Mouse (Mus musculus): ENCODE results near the gene Tmx2.
"Not testable (repeated sequence)": the region's sequence is repeated elsewhere in the genome, so short reads cannot be mapped to it uniquely, and the experiment has no call there.

The Tmx2 gene

GRCm38 (mm10) chr2:84679016-84679415 is at the start of gene Tmx2:
TSS of gene Tmx2 (minus strand) at chr2:84679140.
- no peak for DNase-seq

GRCm38 (mm10) chr2:84728191-84728590 is 49.3 kb upstream of the Tmx2 start:
- DNase-seq = not testable (repeated sequence)

- DNase-seq = peak; percentile 96 to 97
Measured at GRCm38 (mm10) chr2:84727172-84727858, 48.4 kb upstream of the Tmx2 start, which contains the start of gene Clp1. TSS of gene Clp1 (minus strand) at chr2:84727350.

GRCm38 (mm10) chr2:84726716-84727115 is 47.8 kb upstream of the Tmx2 start:
- DNase-seq = peak in 1 of 2 experiments; percentile 17

GRCm38 (mm10) chr2:84725770-84726169 is 46.8 kb upstream of the Tmx2 start:
- no peak for DNase-seq

GRCm38 (mm10) chr2:84723856-84724255 is 44.9 kb upstream of the Tmx2 start:
- DNase-seq = no peak

GRCm38 (mm10) chr2:84721182-84721581 is 42.2 kb upstream of the Tmx2 start:
- DNase-seq = no peak

GRCm38 (mm10) chr2:84720718-84721117 is 41.8 kb upstream of the Tmx2 start:
- no peak for DNase-seq

GRCm38 (mm10) chr2:84717357-84717756 is 38.4 kb upstream of the Tmx2 start:
- no peak for DNase-seq

GRCm38 (mm10) chr2:84716423-84717355 is 37.7 kb upstream of the Tmx2 start:
- DNase-seq = peak in 1 of 2 experiments; percentile 34

GRCm38 (mm10) chr2:84715562-84716361 is 36.8 kb upstream of the Tmx2 start:
- DNase-seq = peak; percentile 76 to 91

- peak; percentile 97 to 99 for DNase-seq
Measured at GRCm38 (mm10) chr2:84714811-84715561, 36.0 kb upstream of the Tmx2 start, which contains the start of gene Zdhhc5. TSS of gene Zdhhc5 (minus strand) at chr2:84715180.

- no peak for DNase-seq
Measured at GRCm38 (mm10) chr2:84714422-84714810, 35.5 kb upstream of the Tmx2 start.

- DNase-seq = no peak
Measured at GRCm38 (mm10) chr2:84711898-84712297, 33.0 kb upstream of the Tmx2 start.

- DNase-seq = no peak
Measured at GRCm38 (mm10) chr2:84707523-84707922, 28.6 kb upstream of the Tmx2 start.

GRCm38 (mm10) chr2:84705295-84705694 is 26.4 kb upstream of the Tmx2 start:
- no peak for DNase-seq

- no peak for DNase-seq
Measured at GRCm38 (mm10) chr2:84704329-84704728, 25.4 kb upstream of the Tmx2 start.

- DNase-seq = no peak
Measured at GRCm38 (mm10) chr2:84703497-84703896, 24.6 kb upstream of the Tmx2 start.

GRCm38 (mm10) chr2:84695007-84695695 is 16.2 kb upstream of the Tmx2 start:
- DNase-seq = no peak

GRCm38 (mm10) chr2:84690050-84690449 is 11.1 kb upstream of the Tmx2 start:
- peak; percentile 32 to 36 for DNase-seq

- DNase-seq = no peak
Measured at GRCm38 (mm10) chr2:84688080-84688844, 9.3 kb upstream of the Tmx2 start.
